Mouse (Mus musculus): ENCODE results near the gene Nudt14. TPM values are rescaled to one million over a fixed set of nuclear protein-coding genes. Genes with fewer than 3 reads are reported as not detected.

The Nudt14 gene
- polyA plus RNA-seq, 1 experiment from 2014 or later = 65.9 TPM

DNA sequence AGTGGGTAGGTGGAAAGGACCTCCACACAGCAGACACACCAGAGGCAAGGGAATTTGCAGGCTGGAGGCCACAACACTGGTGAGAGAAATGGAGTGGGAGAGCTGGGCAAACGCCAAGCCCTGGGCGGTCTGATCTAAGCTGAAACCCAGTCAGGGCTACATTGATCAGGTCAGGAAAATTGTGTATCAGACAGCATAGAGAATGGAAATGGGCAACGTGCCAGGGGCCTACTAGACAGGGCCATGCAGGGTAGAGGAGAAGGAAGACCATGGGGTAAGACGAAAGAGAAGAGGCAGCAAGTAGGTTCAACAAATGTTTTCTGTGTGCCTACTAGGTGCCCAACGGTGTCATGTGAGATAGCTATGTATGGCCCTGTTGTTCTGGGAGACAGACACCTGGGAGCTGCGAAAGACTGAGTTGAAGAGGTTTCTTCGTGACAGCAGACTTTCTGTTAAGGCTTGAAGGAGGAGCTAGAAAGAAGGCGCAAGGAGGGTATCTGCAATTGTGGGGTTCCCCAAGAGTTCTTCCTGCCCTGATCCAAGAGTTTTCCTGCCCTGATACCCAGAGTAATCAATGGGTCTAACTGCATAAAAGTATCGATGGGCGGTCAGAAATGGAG lies 658 bp downstream of the Nudt14 start:
- Histone ChIP-seq H3K4me2 (replicated peaks) (peak overlapping the region; percentile 56), H3K9me3 (replicated peaks) (no peaks in the 10 kb centered on the region)
- 43% methylated on average over 10 of the region's 10 CpGs for WGBS

DNA sequence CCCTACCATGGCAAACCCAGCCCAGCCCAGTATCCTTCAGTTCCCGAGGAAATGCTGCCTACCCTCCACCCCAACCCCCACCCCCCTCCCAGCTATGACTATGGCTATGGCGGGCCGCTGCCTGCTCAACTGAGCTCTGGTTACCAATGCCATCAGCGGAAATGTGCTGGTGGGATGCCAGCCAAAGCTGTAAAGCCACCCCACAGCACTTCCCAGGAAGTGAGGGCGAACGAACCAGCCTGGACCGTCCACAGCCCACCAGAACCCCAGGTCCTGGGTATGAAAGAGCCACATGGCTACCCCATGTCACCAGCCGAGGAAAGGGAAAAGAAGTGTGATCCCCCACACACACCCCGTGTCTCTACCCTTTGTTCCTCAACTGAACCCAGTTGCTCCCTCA lies 1.2 kb downstream of the Nudt14 start:
- 83% methylated on average over 9 of the region's 9 CpGs for WGBS
- H3K9ac ChIP-seq = no peak overlapping the region
- 0 out of 2 replicates have a peak overlapping the region, but pooled peaks have one; percentile 56 for H3K4me2 ChIP-seq (replicated peaks)
- no peaks in the 10 kb centered on the region for H3K36me3 ChIP-seq
- H3K4me1 ChIP-seq = peaks cover 44% of the 10 kb centered on the region
- H3K9me3 ChIP-seq (replicated peaks) = no peaks in the 10 kb centered on the region
- H3K27ac ChIP-seq = no peak overlapping the region
- H3K27me3 ChIP-seq = no peaks in the 10 kb centered on the region
- ATAC-seq (ENCODE audit: low FRiP score) = no peak
- H3K4me3 ChIP-seq = no peak overlapping the region

More for the DNA sequence above, 658 bp downstream of the Nudt14 start:
- Histone ChIP-seq H3K9ac (peak overlapping the region; percentile 69), H3K27ac (no peak overlapping the region), H3K27me3 (no peaks in the 10 kb centered on the region), H3K4me3 (peak overlapping the region; percentile 71), H3K36me3 (no peaks in the 10 kb centered on the region), H3K4me1 (peaks cover 44% of the 10 kb centered on the region)
- peak; percentile 3; the same call in 1 of the 2 replicates for ATAC-seq (ENCODE audit: low FRiP score)

DNA sequence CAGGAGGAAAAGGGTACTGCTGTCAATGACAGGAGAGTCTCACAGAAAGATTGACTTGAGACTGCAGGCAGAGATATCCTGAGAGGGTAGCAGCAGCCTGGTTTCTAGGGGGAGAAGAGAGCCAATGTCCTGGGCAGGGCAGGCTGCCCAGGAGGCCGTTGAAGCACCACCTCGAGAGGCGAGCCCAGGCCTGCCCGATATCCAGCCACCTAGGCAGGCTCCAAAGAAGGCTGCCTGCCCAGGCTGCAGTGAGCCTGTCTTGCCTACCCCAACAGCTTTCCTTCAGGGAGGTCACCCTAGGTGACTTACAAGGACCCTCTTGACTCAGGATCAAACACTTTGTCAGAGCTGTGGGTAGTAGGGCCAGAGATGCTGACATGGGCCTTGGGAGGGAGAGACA lies 1.7 kb downstream of the Nudt14 start:
- no peaks in the 10 kb centered on the region for H3K9me3 ChIP-seq (replicated peaks)
- H3K4me1 ChIP-seq = peaks cover 44% of the 10 kb centered on the region
- no peaks in the 10 kb centered on the region for H3K36me3 ChIP-seq
- ATAC-seq (ENCODE audit: low FRiP score) = no peak
- no peaks in the 10 kb centered on the region for H3K27me3 ChIP-seq
- H3K4me2 ChIP-seq (replicated peaks) = no peak overlapping the region
- peak overlapping the region; percentile 10; the same call in 1 of the 2 replicates for H3K9ac ChIP-seq
- 93% methylated on average over 4 of the region's 4 CpGs for WGBS
- no peak overlapping the region for H3K27ac ChIP-seq
- H3K4me3 ChIP-seq = no peak overlapping the region

DNA sequence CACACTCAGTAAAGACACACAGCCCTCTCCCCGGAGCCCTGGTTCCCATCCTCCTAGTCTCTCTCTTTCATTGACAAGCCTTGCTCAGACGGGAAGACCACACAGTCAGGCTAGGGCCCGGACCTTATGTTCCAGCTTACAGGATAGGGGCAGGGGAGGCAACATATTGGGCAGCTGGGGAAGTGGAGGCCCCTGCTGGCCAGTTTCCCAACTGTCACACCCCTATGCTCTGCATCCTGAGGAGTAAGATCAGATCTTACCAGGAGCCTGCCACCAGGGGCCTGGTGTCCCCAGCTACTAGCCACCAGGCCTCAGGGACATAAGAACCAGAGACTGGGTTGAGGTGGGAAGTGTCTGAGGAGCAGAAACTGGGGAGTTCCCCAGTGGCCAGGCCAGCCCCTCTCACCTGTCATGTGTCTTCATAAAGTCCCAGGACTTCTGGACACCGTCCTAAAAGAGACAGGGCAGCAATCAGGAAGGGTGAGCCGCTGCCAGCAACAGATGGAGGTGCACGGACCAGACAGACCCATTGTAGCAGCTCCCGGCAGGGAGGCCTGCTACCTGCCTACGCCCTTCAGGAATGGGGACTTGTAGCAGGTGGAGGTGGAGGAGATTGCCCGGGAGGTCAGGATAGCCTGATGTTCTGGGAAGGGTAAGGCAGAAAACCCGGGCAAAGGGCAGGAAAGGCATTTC lies 2.9 kb downstream of the Nudt14 start:
- WGBS = 57% methylated on average over 10 of the region's 10 CpGs
- no peaks in the 10 kb centered on the region for H3K9me3 ChIP-seq (replicated peaks)
- 0 out of 2 replicates have a peak, but pooled peaks have one; percentile 9 for ATAC-seq (ENCODE audit: low FRiP score)
- H3K27ac ChIP-seq = no peak overlapping the region
- no peak overlapping the region for H3K4me2 ChIP-seq (replicated peaks)
- no peaks in the 10 kb centered on the region for H3K27me3 ChIP-seq
- H3K4me3 ChIP-seq = no peak overlapping the region
- no peak overlapping the region for H3K9ac ChIP-seq
- no peaks in the 10 kb centered on the region for H3K36me3 ChIP-seq
- H3K4me1 ChIP-seq = peaks cover 44% of the 10 kb centered on the region

DNA sequence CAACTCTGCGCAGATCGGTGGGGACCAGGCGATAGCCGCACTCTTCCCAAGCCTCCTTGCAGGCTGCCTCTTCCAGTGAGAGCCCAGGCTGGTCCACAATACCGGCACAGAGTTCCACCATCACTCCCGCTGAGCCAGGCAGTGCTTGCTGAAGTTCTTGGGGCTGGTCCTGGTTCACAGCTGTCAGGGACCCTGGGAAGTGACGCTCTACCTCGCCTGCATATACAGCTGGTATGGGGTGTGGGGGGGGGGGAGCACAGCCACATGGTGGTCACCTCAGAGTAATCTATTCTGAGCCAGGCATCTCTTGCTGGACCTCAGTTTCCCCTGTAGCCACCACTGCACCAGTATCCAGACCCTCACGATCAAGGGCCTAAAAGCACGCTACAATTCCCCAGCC lies 3.6 kb downstream of the Nudt14 start:
- H3K4me1 ChIP-seq = peaks cover 44% of the 10 kb centered on the region
- no peak overlapping the region for H3K9ac ChIP-seq
- H3K27me3 ChIP-seq = no peaks in the 10 kb centered on the region
- no peak overlapping the region for H3K4me3 ChIP-seq
- H3K27ac ChIP-seq = 0 out of 2 replicates have a peak overlapping the region, but pooled peaks have one; percentile 36
- H3K36me3 ChIP-seq = no peaks in the 10 kb centered on the region
- H3K9me3 ChIP-seq (replicated peaks) = no peaks in the 10 kb centered on the region
- H3K4me2 ChIP-seq (replicated peaks) = no peak overlapping the region
- WGBS = 78% methylated on average over 10 of the region's 10 CpGs
- no peak for ATAC-seq (ENCODE audit: low FRiP score)

DNA sequence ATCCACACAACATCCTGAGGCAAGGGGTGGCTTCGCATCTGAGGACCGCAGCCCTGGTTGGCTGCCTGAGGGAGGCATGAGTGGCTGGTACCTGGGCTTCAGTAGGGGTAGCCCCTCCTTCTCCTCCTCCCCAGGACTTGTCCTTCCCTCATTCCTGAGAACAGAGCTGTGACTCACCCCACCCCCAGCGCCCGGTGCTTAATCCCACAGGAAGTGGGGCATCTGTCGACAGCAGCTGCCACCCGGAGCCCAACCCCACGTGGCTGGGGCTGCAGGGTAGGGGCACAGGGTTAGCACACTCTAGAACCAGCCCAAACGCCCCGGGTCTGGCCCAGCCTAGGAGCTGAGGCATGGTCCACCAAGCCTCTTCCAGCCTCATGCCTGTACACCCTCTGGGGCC lies 4.0 kb downstream of the Nudt14 start:
- Histone ChIP-seq H3K36me3 (no peaks in the 10 kb centered on the region), H3K4me1 (peaks cover 45% of the 10 kb centered on the region), H3K4me2 (replicated peaks) (no peak overlapping the region), H3K9ac (no peak overlapping the region), H3K27ac (0 out of 2 replicates have a peak overlapping the region, but pooled peaks have one; percentile 36), H3K9me3 (replicated peaks) (no peaks in the 10 kb centered on the region), H3K27me3 (no peaks in the 10 kb centered on the region), H3K4me3 (no peak overlapping the region)
- ATAC-seq (ENCODE audit: low FRiP score) = no peak
- 48% methylated on average over 9 of the region's 9 CpGs for WGBS

DNA sequence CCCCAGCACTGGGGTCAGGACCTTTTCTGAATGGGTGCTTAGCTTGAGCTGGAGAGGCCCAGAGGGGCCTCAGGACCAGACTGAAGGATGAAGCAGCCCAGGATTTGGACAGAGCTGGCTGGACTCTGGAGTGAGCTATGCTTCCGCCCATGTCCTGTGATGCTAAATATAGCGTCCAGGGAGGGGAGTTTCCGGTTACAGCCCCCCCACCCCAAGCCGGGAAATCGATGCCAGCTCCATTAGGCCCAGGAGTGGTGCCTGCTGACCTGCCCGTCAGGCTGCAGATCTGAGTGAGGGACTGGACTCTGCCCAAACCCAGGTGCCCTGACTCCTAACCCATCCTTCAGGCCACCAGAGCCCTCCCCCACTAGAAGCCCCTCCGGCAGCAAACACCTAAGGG lies 9.3 kb downstream of the Nudt14 start:
- no peaks in the 10 kb centered on the region for H3K36me3 ChIP-seq
- WGBS = 46% methylated on average over 7 of the region's 7 CpGs
- no peak overlapping the region for H3K4me3 ChIP-seq
- no peaks in the 10 kb centered on the region for H3K9me3 ChIP-seq (replicated peaks)
- peaks cover 44% of the 10 kb centered on the region for H3K27me3 ChIP-seq
- H3K4me1 ChIP-seq = peaks cover 24% of the 10 kb centered on the region
- H3K9ac ChIP-seq = no peak overlapping the region; the same call in 1 of the 2 replicates
- no peak overlapping the region for H3K27ac ChIP-seq
- H3K4me2 ChIP-seq (replicated peaks) = no peak overlapping the region
- ATAC-seq (ENCODE audit: low FRiP score) = no peak

DNA sequence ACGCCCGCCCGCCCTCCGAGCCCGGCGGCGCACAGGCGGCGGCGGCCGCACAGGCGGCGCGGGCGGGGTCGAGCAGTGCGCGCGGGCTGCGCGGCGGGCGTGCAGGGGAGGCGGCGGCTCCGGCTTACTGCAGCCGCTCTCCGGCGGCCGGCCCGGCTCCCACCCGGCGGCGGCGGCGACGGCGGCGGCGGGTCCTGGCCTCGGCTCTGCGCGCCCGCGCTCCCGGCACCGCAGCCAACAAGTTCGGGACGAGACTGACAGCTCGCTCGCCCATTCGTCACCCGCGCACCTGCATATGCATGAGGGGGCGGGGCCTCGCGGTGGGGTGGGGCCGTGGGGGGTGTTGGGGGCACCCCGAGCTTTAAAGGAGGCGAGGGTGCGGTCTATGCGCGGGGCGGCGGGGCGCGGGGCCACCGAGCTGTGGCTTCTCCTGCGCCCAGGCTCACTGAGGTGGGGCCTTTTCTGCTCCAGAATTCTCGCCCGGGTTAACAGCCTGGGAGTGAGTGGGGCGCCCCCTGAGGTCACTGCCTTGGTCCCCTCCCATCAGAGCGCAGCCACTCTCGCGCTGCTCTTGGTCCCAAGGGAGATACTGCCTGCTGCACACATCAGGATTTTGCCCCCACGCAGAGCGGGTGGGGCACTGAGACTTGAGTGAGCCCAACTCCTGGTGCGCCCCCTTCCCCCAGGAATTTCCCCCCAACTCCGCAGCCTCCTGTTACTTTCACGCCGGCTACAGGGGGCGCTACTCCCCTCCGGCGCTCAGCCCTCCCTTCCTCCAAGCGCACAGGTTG lies 12.2 kb downstream of the Nudt14 start, which contains the start of gene Jag2:
Gene Jag2 (minus strand): TSS at position 215 of the 791 bp plus-strand sequence.
- H3K27me3 ChIP-seq = peaks cover 67% of the 10 kb centered on the region
- H3K27ac ChIP-seq = peak within 1 kb of the TSS; percentile 83
- peaks cover 37% of the 10 kb centered on the region for H3K4me1 ChIP-seq
- H3K4me2 ChIP-seq (replicated peaks) = peak within 1 kb of the TSS; percentile 83
- no peaks in the 10 kb centered on the region for H3K36me3 ChIP-seq
- H3K9me3 ChIP-seq (replicated peaks) = no peaks in the 10 kb centered on the region
- peak within 1 kb of the TSS; percentile 74 for H3K9ac ChIP-seq
- ATAC-seq (ENCODE audit: low FRiP score) = peak; percentile 63
- under 1% methylated on average over 76 of the region's 85 CpGs for WGBS
- H3K4me3 ChIP-seq = peak within 1 kb of the TSS; percentile 63

DNA sequence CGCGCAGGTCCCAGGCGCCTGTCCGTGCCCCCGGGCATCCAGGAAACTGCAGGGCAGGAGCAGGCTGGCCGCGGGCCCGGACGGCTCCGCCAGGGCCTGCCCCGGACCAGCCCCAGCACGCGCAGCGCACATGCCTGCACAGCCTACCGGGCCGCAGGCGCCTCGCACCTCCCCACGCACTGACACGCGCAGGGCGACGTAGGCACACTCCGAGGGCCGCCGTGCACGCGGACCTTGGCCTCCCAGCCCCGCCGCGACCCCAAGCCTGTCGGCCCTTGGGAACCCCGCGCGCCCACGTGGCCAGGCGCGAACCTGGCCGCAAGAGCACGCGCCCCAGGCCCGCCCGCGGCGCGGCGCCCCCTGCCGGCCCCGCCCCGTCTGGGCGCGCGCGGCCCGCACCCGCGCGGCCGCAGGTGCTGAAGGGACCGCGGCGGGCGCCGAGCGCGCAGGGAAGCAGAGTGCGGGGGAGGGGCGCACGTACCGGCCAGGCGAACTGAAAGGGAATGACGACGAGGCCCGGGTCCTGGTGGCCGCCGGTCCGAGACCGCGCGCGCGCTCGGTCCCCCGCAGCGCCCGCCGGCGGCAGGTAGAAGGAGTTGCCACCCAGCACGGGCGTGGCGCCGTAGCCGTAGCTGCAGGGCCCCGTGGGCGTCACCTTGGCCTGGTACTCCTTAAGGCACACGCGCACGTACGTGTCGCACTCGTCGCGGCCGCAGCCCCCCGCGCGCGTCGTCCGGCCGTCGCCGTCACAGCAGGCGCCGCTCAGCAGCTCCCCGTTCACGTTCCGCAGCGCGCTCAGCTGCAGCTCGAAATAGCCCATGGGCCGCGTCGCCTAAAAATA lies 13.3 kb downstream of the Nudt14 start:
- peak overlapping the region; percentile 63 for H3K4me3 ChIP-seq
- peak overlapping the region; percentile 74 for H3K9ac ChIP-seq
- no peaks in the 10 kb centered on the region for H3K9me3 ChIP-seq (replicated peaks)
- H3K4me1 ChIP-seq = peaks cover 44% of the 10 kb centered on the region
- 1% methylated on average over 122 of the region's 124 CpGs for WGBS
- H3K36me3 ChIP-seq = no peaks in the 10 kb centered on the region
- H3K27ac ChIP-seq = peak overlapping the region; percentile 83
- peak; percentile 65 for ATAC-seq (ENCODE audit: low FRiP score)
- peaks cover 68% of the 10 kb centered on the region for H3K27me3 ChIP-seq
- H3K4me2 ChIP-seq (replicated peaks) = peak overlapping the region; percentile 83

DNA sequence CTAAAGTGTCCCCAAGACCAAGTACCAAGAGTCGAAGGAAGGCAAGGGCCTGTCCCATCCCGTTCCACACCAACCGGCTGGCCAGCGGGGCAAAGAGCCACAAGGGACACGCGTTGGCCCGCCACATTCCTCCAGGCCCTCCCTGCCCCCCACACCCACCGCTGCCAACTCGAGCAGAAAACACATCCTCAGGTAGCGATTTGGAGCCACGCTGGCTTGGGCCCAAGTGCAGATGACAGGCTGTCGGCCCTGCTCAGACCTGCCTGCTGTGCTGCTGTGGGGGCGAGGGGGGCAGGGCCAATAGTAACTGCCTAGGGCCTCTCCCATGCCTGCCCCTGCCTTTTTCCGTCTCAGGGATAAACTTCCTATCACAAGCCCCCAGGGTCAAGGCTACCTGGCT lies 14.7 kb downstream of the Nudt14 start:
- WGBS = 73% methylated on average over 14 of the region's 14 CpGs
- H3K27ac ChIP-seq = no peak overlapping the region
- H3K4me2 ChIP-seq (replicated peaks) = 0 out of 2 replicates have a peak overlapping the region, but pooled peaks have one; percentile 83
- no peaks in the 10 kb centered on the region for H3K36me3 ChIP-seq
- H3K4me3 ChIP-seq = no peak overlapping the region
- H3K4me1 ChIP-seq = peaks cover 50% of the 10 kb centered on the region
- H3K9me3 ChIP-seq (replicated peaks) = no peaks in the 10 kb centered on the region
- H3K9ac ChIP-seq = no peak overlapping the region
- peaks cover 65% of the 10 kb centered on the region for H3K27me3 ChIP-seq
- no peak for ATAC-seq (ENCODE audit: low FRiP score)

DNA sequence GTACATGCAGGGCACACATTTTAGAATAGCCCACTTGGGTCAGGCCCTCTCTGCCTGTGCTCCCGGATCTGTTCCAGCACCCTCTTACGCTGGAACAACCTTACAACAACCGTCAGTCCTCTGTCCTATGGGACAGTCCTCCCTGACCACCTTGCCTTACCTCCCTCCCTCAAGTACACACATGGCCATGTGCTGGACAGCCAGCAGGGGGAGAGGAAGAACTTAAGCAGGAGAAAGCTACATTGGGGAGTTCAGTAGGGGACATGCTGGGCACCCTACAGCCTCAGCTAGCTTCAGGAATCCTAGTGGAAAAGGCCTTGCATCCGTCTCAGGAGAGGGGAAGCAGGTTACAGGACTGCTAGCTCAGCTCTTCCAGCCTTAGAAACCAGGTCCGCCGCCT lies 16.0 kb downstream of the Nudt14 start:
- peaks cover 61% of the 10 kb centered on the region for H3K4me1 ChIP-seq

More for the DNA sequence above, 16.0 kb downstream of the Nudt14 start:
- no peak for ATAC-seq (ENCODE audit: low FRiP score)
- no peak overlapping the region for H3K9ac ChIP-seq
- 84% methylated on average over 6 of the region's 6 CpGs for WGBS
- no peaks in the 10 kb centered on the region for H3K9me3 ChIP-seq (replicated peaks)
- H3K27me3 ChIP-seq = peaks cover 52% of the 10 kb centered on the region
- no peak overlapping the region for H3K27ac ChIP-seq
- no peaks in the 10 kb centered on the region for H3K36me3 ChIP-seq
- no peak overlapping the region for H3K4me3 ChIP-seq
- H3K4me2 ChIP-seq (replicated peaks) = no peak overlapping the region
